Mouse (Mus musculus) small intestine, adult 2 months (tissue): ENCODE data around the gene Vps25. TPM values are rescaled to one million over a fixed set of nuclear protein-coding genes. Genes with fewer than 3 reads are reported as not detected.

ENCODE experiments used
- H3K27ac ChIP-seq: fragments of 200-500 bp; 2 replicates; pipeline ENCODE4 v1.5.1; 2012; ENCODE audit warnings: low read depth, low read length, control low read depth, inconsistent platforms; ENCODE audit not compliant: insufficient read depth
- H3K27me3 ChIP-seq: fragments of 200-500 bp; 2 replicates; pipeline ENCODE4 v1.6.1; 2012; ENCODE audit warnings: mild to moderate bottlenecking, moderate library complexity, low read length, inconsistent platforms; ENCODE audit not compliant: control insufficient read depth, insufficient read depth
- H3K36me3 ChIP-seq: fragments of 200-500 bp; 2 replicates; pipeline ENCODE4 v1.6.1; 2012; ENCODE audit warnings: mild to moderate bottlenecking, low read length, control low read depth, inconsistent platforms; ENCODE audit not compliant: control insufficient read depth, insufficient read depth
- H3K4me1 ChIP-seq: fragments of 200-500 bp; 2 replicates; pipeline ENCODE4 v1.6.1; 2012; ENCODE audit warnings: low read length, inconsistent platforms, mixed read lengths; ENCODE audit not compliant: control insufficient read depth, insufficient read depth, insufficient read length
- H3K4me3 ChIP-seq: fragments of 200-500 bp; 2 replicates; pipeline ENCODE4 v1.5.1; 2012; ENCODE audit warnings: low read depth, mild to moderate bottlenecking, control low read depth, inconsistent platforms, low read length, moderate library complexity
- CTCF ChIP-seq: fragments of 200-500 bp; IDR thresholded peaks from 2 replicates; pipeline ENCODE4 v1.5.1; 2012; ENCODE audit warnings: low read depth, mild to moderate bottlenecking, control low read depth, inconsistent platforms, low read length, moderate library complexity, mixed read lengths; ENCODE audit not compliant: insufficient replicate concordance, insufficient read length; ENCODE audit errors: extremely low read depth
- POLR2A ChIP-seq: fragments of 200-500 bp; IDR thresholded peaks from 2 replicates; pipeline ENCODE4 v1.6.1; 2012; ENCODE audit warnings: low read depth, mild to moderate bottlenecking, control low read depth, inconsistent platforms, low read length, moderate library complexity
- WGBS: fragments of 180-500 bp; shearing (Covaris S2); methylation state at CpG from one replicate; pipeline ENCODE4 v1.1.7; 2018; 5-methylcytosine and 5-hydroxymethylcytosine counted together
- polyA plus RNA-seq: library from polyadenylated mRNA; depleted of rRNA; stranded (reverse); fragments of >200 nt; gene quantifications from 2 replicates; pipeline ENCODE4 v1.2.3, GENCODE M21; 2012

Vps25 gene
- polyA plus RNA-seq, 1 experiment = 64.8 TPM

- Histone ChIP-seq H3K36me3 (peaks cover 4% of the 10 kb centered on the region; the same call in 1 of the 2 replicates), H3K27me3 (peaks cover 13% of the 10 kb centered on the region), H3K4me3 (no peak overlapping the region), H3K4me1 (peaks cover 17% of the 10 kb centered on the region), H3K27ac (no peak overlapping the region)
- TF ChIP-seq CTCF (no peak), POLR2A (no peak)
- WGBS = 63% methylated on average over 32 of the region's 32 CpGs
Observed at GRCm38 (mm10) chr11:101263138-101263988, 9.9 kb downstream of the Vps25 start.

- no peak overlapping the region for H3K4me3 ChIP-seq
- H3K27ac ChIP-seq = no peak overlapping the region
- H3K27me3 ChIP-seq = peaks cover 13% of the 10 kb centered on the region
- peaks cover 17% of the 10 kb centered on the region for H3K4me1 ChIP-seq
- no peak for TF ChIP-seq CTCF
- TF ChIP-seq POLR2A = no peak
- WGBS = 78% methylated on average over 3 of the region's 3 CpGs
- peaks cover under 1% of the 10 kb centered on the region; the same call in 1 of the 2 replicates for H3K36me3 ChIP-seq
Observed at GRCm38 (mm10) chr11:101263989-101264280, 10.4 kb downstream of the Vps25 start.

- WGBS = 68% methylated on average over 31 of the region's 31 CpGs
- H3K36me3 ChIP-seq = no peaks in the 10 kb centered on the region
- peaks cover 19% of the 10 kb centered on the region for H3K4me1 ChIP-seq
- peaks cover 13% of the 10 kb centered on the region for H3K27me3 ChIP-seq
- H3K4me3 ChIP-seq = no peak overlapping the region
- H3K27ac ChIP-seq = no peak overlapping the region
- TF ChIP-seq POLR2A (no peak), CTCF (no peak)
Observed at GRCm38 (mm10) chr11:101264954-101265471, 11.5 kb downstream of the Vps25 start.

- no peak overlapping the region for H3K4me3 ChIP-seq
- H3K36me3 ChIP-seq = no peaks in the 10 kb centered on the region
- 71% methylated on average over 6 of the region's 6 CpGs for WGBS
- H3K4me1 ChIP-seq = peaks cover 13% of the 10 kb centered on the region; the same call in 1 of the 2 replicates
- peaks cover 13% of the 10 kb centered on the region for H3K27me3 ChIP-seq
- TF ChIP-seq CTCF = no peak
- no peak for TF ChIP-seq POLR2A
- no peak overlapping the region for H3K27ac ChIP-seq
Observed at GRCm38 (mm10) chr11:101265906-101266305, 12.4 kb downstream of the Vps25 start.

GRCm38 (mm10) chr11:101269577-101270116 is 16.1 kb downstream of the Vps25 start:
- 34% methylated on average over 10 of the region's 10 CpGs for WGBS

GRCm38 (mm10) chr11:101272446-101272845 is 18.9 kb downstream of the Vps25 start:
- Histone ChIP-seq H3K4me1 (peaks cover 18% of the 10 kb centered on the region), H3K27me3 (no peaks in the 10 kb centered on the region), H3K27ac (no peak overlapping the region), H3K36me3 (no peaks in the 10 kb centered on the region), H3K4me3 (no peak overlapping the region)
- TF ChIP-seq POLR2A = no peak
- no peak for TF ChIP-seq CTCF
- 91% methylated on average over 3 of the region's 3 CpGs for WGBS

More at GRCm38 (mm10) chr11:101269577-101270116, 16.1 kb downstream of the Vps25 start:
- Histone ChIP-seq H3K4me3 (no peak overlapping the region), H3K4me1 (peaks cover 3% of the 10 kb centered on the region; the same call in 1 of the 2 replicates), H3K27me3 (no peaks in the 10 kb centered on the region), H3K36me3 (no peaks in the 10 kb centered on the region), H3K27ac (no peak overlapping the region)
- TF ChIP-seq POLR2A (no peak), CTCF (no peak)

GRCm38 (mm10) chr11:101275309-101275708 is 21.8 kb downstream of the Vps25 start:
- TF ChIP-seq CTCF (no peak), POLR2A (no peak)
- Histone ChIP-seq H3K4me1 (peaks cover 21% of the 10 kb centered on the region), H3K4me3 (no peak overlapping the region), H3K27me3 (no peaks in the 10 kb centered on the region), H3K36me3 (no peaks in the 10 kb centered on the region), H3K27ac (no peak overlapping the region)
- 69% methylated on average over 4 of the region's 4 CpGs for WGBS
